Mouse (Mus musculus) liver, embryonic 14.5 days (tissue): ENCODE data around the gene Ddx20. TPM values are rescaled to one million over a fixed set of nuclear protein-coding genes. Genes with fewer than 3 reads are reported as not detected.
A peak's percentile ranks its signal among the peaks of the same experiment; 100 is the strongest.

Experiments
- ATAC-seq: fragments of 200-750 bp; cut with Nextera tagmentation; 2 replicates; pipeline ENCODE4 v1.8.0; 2017; ENCODE audit warnings: moderate number of reproducible peaks, mild to moderate bottlenecking, moderate library complexity; ENCODE audit not compliant: insufficient read depth
- DNase-seq, 3 experiments: peaks; one replicate each; pipeline ENCODE4 v3.0.0-alpha.2; 2012 to 2013; ENCODE audit warnings: low read depth in 3 of 3, low spot score in 3 of 3
- H3K27ac ChIP-seq: fragments of 300-500 bp; sonication (generic); 2 replicates; pipeline ENCODE4 v1.5.1; 2014; ENCODE audit warnings: moderate library complexity, mild to moderate bottlenecking, control low read depth, inconsistent platforms
- H3K27me3 ChIP-seq: fragments of 300-500 bp; sonication (generic); 2 replicates; pipeline ENCODE4 v1.6.1; 2014; ENCODE audit warnings: mild to moderate bottlenecking, low read length, moderate library complexity; ENCODE audit not compliant: control insufficient read depth, insufficient read depth
- H3K36me3 ChIP-seq: fragments of 300-500 bp; sonication (generic); replicated peaks from 2 replicates; pipeline ENCODE4 v1.6.1; 2014; ENCODE audit warnings: low read depth; ENCODE audit not compliant: control insufficient read depth, insufficient read depth
- H3K4me1 ChIP-seq, 2 experiments: fragments of 200-500 bp in 1 of 2; fragments of 300-500 bp in 1 of 2; sonication (generic) in 1 of 2; replicated peaks; 2 replicates each; pipeline ENCODE4 v1.6.1; 2012 to 2014; ENCODE audit warnings: antibody characterized with exemption in 1 of 2, inconsistent platforms in 1 of 2, low read length in 1 of 2; ENCODE audit not compliant: control insufficient read depth in 2 of 2, insufficient read depth in 2 of 2
- H3K4me2 ChIP-seq: fragments of 300-500 bp; sonication (generic); 2 replicates; pipeline ENCODE4 v1.6.1; 2014; ENCODE audit warnings: low read depth, mild to moderate bottlenecking, control low read depth, moderate library complexity
- H3K4me3 ChIP-seq, 2 experiments: fragments of 200-500 bp in 1 of 2; fragments of 300-500 bp in 1 of 2; sonication (generic) in 1 of 2; 2 replicates each; pipeline ENCODE4 v1.5.1; 2012 to 2014; ENCODE audit warnings: low read depth in 2 of 2, low read length in 2 of 2, mild to moderate bottlenecking in 2 of 2, control low read depth in 1 of 2, inconsistent platforms in 1 of 2, moderate library complexity in 1 of 2; ENCODE audit not compliant: insufficient read depth in 1 of 2
- H3K9ac ChIP-seq: fragments of 300-500 bp; sonication (generic); replicated peaks from 2 replicates; pipeline ENCODE4 v1.6.1; 2014; ENCODE audit warnings: mild to moderate bottlenecking, control low read depth, moderate library complexity
- H3K9me3 ChIP-seq: fragments of 300-500 bp; sonication (generic); 2 replicates; pipeline ENCODE4 v1.6.1; 2016; ENCODE audit warnings: low read length, mixed read lengths; ENCODE audit not compliant: control insufficient read depth
- CTCF ChIP-seq: IDR thresholded peaks from 2 replicates; pipeline ENCODE4 v1.5.1; 2016; ENCODE audit warnings: antibody characterized with exemption, low read depth, control low read depth
- EP300 ChIP-seq: IDR thresholded peaks from 2 replicates; pipeline ENCODE4 v1.6.1; 2016; ENCODE audit warnings: antibody characterized with exemption, low read depth
- WGBS: fragments of 180-500 bp; shearing (Covaris S2); extraction: QIAGEN DNeasy Blood & Tissue Kit; methylation state at CpG from one replicate; pipeline ENCODE4 v1.1.7; 2014; ENCODE audit not compliant: insufficient replicate concordance; 5-methylcytosine and 5-hydroxymethylcytosine counted together
- polyA plus RNA-seq, 2 experiments: library from polyadenylated mRNA; depleted of rRNA in 1 of 2; stranded (reverse) in 1 of 2; unstranded in 1 of 2; fragments of >200 nt; fragmentation: Nextera tagmentation in 1 of 2; extraction: Ambion mirVana in 1 of 2; gene quantifications; 2 replicates each; pipeline versions ENCODE4 v1.2.1 to v1.2.3; 2012 to 2014

Ddx20 gene
- polyA plus RNA-seq, 2 experiments, result 8.1 to 19.6 TPM

DNA sequence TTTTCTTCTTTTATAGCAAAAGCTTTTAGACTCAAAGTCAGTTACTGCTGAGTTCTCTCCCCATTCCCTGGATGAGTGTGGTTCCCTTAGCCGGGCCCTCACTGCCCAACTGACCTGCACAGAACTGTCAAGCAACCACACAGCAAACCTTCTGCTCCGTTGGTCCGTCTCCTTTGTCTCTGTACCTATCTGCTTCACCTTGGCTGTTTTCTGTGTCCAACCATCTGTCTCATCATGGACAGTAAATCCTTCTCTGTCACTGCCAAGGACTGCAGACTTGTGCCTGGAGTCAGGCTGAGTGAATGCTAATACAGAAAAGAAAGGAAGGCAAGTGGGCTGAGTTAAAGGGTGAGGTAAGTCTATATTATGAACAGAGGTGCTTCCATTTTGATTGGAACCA, 17.6 kb downstream of the Ddx20 start:
- DNase-seq (no peak), ATAC-seq (no peak)
- 68% methylated on average over 3 of the region's 3 CpGs for WGBS
- peaks cover 6 to 7% of the 10 kb centered on the region in 2 experiments for H3K4me1 ChIP-seq
- TF ChIP-seq CTCF (no peak), EP300 (no peak)
- H3K9me3 ChIP-seq, result no peaks in the 10 kb centered on the region
- no peaks in the 10 kb centered on the region for H3K36me3 ChIP-seq
- H3K9ac ChIP-seq, result no peak overlapping the region
- H3K27me3 ChIP-seq, result no peaks in the 10 kb centered on the region
- no peak overlapping the region for H3K27ac ChIP-seq
- no peak overlapping the region for H3K4me3 ChIP-seq
- H3K4me2 ChIP-seq, result no peak overlapping the region

DNA sequence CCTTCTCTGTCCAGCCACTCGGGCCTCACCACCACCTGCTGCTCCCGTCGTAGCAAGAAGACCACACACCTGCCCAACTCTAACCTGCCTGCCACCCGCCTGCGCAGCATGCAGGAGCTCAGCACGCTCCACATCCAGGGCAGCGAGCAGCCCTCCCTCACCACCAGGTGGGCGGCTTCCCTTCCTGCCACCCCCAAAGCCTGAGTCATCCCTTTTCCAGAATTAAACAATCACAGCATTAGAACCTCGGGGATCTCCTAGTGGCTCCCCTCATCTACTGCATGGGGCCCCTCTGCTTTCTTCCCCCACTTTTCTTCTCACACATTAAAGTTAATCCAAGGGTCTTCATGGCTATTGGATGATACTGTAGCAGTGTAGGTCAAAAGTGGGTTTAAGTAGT, 19.2 kb downstream of the Ddx20 start:
- ATAC-seq, result no peak
- WGBS, result 40% methylated on average over 9 of the region's 9 CpGs
- TF ChIP-seq EP300 (no peak), CTCF (no peak)

GRCm38 (mm10) chr3:105666996-105667523, 20.3 kb downstream of the Ddx20 start:
- H3K9ac ChIP-seq, result no peak overlapping the region
- no peak for TF ChIP-seq EP300
- TF ChIP-seq CTCF, result no peak
- no peaks in the 10 kb centered on the region for H3K9me3 ChIP-seq
- no peak overlapping the region for H3K4me2 ChIP-seq
- no peaks in the 10 kb centered on the region for H3K27me3 ChIP-seq
- H3K4me3 ChIP-seq, result no peak overlapping the region
- H3K36me3 ChIP-seq, result no peaks in the 10 kb centered on the region
- no peak overlapping the region for H3K27ac ChIP-seq
- WGBS, result 38% methylated on average over 4 of the region's 4 CpGs
- no peak for ATAC-seq
- no peak for DNase-seq
- H3K4me1 ChIP-seq, result peaks cover 6 to 8% of the 10 kb centered on the region in 2 experiments

More for the DNA sequence above, 19.2 kb downstream of the Ddx20 start:
- no peak overlapping the region for H3K4me2 ChIP-seq
- no peak overlapping the region for H3K9ac ChIP-seq
- peaks cover 6 to 8% of the 10 kb centered on the region in 2 experiments for H3K4me1 ChIP-seq
- DNase-seq, result no peak
- no peaks in the 10 kb centered on the region for H3K9me3 ChIP-seq
- no peaks in the 10 kb centered on the region for H3K27me3 ChIP-seq
- H3K36me3 ChIP-seq, result no peaks in the 10 kb centered on the region
- no peak overlapping the region for H3K4me3 ChIP-seq
- H3K27ac ChIP-seq, result no peak overlapping the region

DNA sequence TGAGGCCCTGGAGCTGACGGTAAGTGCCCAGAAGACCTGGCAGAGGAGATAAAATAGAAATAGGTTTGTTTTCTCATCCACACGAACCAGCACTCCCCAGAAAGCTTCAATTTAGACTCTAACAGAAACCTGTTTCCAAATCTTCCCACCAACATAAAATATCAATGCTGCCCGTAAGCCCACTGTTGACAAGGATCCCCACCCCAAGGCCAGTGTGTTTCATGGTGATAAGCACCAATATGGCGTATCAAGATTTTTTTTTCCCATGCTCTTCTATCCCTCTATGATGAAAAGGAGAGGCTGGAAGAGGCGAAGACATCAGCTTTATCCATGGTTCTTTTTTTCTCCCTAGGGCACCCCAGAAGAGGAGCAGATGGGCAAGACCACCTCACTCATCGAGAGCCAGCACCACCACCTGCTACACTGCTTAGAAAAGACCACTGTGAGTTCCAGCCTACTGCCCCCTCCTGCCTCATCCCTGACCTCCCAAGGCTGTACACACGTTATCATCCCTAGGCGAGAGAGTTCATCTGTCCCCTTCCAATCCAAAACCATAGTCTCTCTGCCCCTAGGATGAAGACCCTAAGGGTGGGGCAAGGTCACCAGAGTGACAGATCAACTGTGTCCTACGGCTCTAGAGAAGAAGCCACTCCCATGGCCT, 22.1 kb downstream of the Ddx20 start:
- DNase-seq (peak in 1 of 3 experiments; percentile 26), ATAC-seq (peak; percentile 62; the same call in 1 of the 2 replicates)
- no peaks in the 10 kb centered on the region for H3K36me3 ChIP-seq
- no peaks in the 10 kb centered on the region for H3K27me3 ChIP-seq
- no peak overlapping the region for H3K9ac ChIP-seq
- WGBS, result 36% methylated on average over 9 of the region's 9 CpGs
- H3K4me2 ChIP-seq, result peak overlapping the region; percentile 18
- H3K4me1 ChIP-seq, result peaks cover 6 to 8% of the 10 kb centered on the region in 2 experiments
- H3K27ac ChIP-seq, result no peak overlapping the region
- no peak overlapping the region for H3K4me3 ChIP-seq
- H3K9me3 ChIP-seq, result no peaks in the 10 kb centered on the region
- TF ChIP-seq CTCF, result no peak
- peak; percentile 69 for TF ChIP-seq EP300

DNA sequence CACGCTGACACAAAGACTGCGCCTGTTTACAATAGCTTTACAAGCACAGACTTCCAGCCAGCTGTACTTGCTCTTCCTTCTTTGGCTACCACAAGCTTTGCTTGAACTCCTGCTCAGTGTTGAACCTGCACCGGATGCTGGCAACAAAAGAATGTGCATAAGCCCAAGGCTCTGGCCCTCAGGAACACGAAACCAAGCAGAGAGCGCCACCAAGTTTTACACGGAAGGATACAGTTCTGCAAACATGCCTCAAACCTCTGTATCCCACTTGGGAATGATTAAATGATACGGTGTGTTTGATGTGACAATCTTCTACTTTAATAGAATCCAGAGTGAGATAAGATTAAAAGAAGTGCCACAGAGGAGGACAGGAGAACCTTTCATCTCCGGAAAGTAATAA, 24.3 kb downstream of the Ddx20 start:
- H3K4me2 ChIP-seq, result no peak overlapping the region
- WGBS, result 62% methylated on average over 8 of the region's 8 CpGs
- DNase-seq, result no peak

More for the DNA sequence above, 24.3 kb downstream of the Ddx20 start:
- TF ChIP-seq CTCF, result no peak
- TF ChIP-seq EP300, result no peak
- Histone ChIP-seq H3K36me3 (no peaks in the 10 kb centered on the region), H3K9ac (no peak overlapping the region), H3K27ac (no peak overlapping the region), H3K9me3 (no peaks in the 10 kb centered on the region), H3K27me3 (no peaks in the 10 kb centered on the region), H3K4me1 (peaks cover 6 to 8% of the 10 kb centered on the region in 2 experiments), H3K4me3 (no peak overlapping the region)
- ATAC-seq, result no peak
